Mouse (Mus musculus): ENCODE measurements around the gene Cep295nl.
"Not testable (repeated sequence)": the region's sequence is repeated elsewhere in the genome, so short reads cannot be mapped to it uniquely, and the experiment has no call there.

The Cep295nl gene

GRCm38 (mm10) chr11:118321971-118322370, 20.3 kb downstream of the Cep295nl start:
- no peak for DNase-seq (ENCODE audit: low spot score in 2 of 2)

GRCm38 (mm10) chr11:118321500-118321899, 20.8 kb downstream of the Cep295nl start:
- DNase-seq (ENCODE audit: low spot score in 2 of 2): no peak

GRCm38 (mm10) chr11:118318678-118319077, 23.6 kb downstream of the Cep295nl start:
- peak in 1 of 2 experiments; percentile 50 for DNase-seq (ENCODE audit: low spot score in 2 of 2)

- no peak for DNase-seq (ENCODE audit: low spot score in 2 of 2)
Measured at GRCm38 (mm10) chr11:118317129-118317528, 25.2 kb downstream of the Cep295nl start.

GRCm38 (mm10) chr11:118316231-118316806, 26.0 kb downstream of the Cep295nl start:
- DNase-seq (ENCODE audit: low spot score in 2 of 2): no peak

- no peak for DNase-seq (ENCODE audit: low spot score in 2 of 2)
Measured at GRCm38 (mm10) chr11:118312132-118312723, 30.1 kb downstream of the Cep295nl start.

GRCm38 (mm10) chr11:118307962-118308361, 34.3 kb downstream of the Cep295nl start:
- DNase-seq (ENCODE audit: low spot score in 2 of 2): not testable (repeated sequence)

- DNase-seq (ENCODE audit: low spot score in 2 of 2): not testable (repeated sequence)
Measured at GRCm38 (mm10) chr11:118303959-118304358, 38.3 kb downstream of the Cep295nl start.

GRCm38 (mm10) chr11:118298810-118299209, 43.5 kb downstream of the Cep295nl start:
- no peak for DNase-seq (ENCODE audit: low spot score in 2 of 2)

GRCm38 (mm10) chr11:118297967-118298366, 44.3 kb downstream of the Cep295nl start:
- no peak for DNase-seq (ENCODE audit: low spot score in 2 of 2)

- no peak for DNase-seq (ENCODE audit: low spot score in 2 of 2)
Measured at GRCm38 (mm10) chr11:118295026-118295425, 47.3 kb downstream of the Cep295nl start.

- no peak for DNase-seq (ENCODE audit: low spot score in 2 of 2)
Measured at GRCm38 (mm10) chr11:118292671-118293070, 49.6 kb downstream of the Cep295nl start.

- DNase-seq (ENCODE audit: low spot score in 2 of 2): peak; percentile 93 to 97
Measured at GRCm38 (mm10) chr11:118289999-118290889, 52.1 kb downstream of the Cep295nl start, which contains the start of gene Usp36. TSS of gene Usp36 (minus strand) at chr11:118290244.

- no peak for DNase-seq (ENCODE audit: low spot score in 2 of 2)
Measured at GRCm38 (mm10) chr11:118289562-118289961, 52.7 kb downstream of the Cep295nl start.

GRCm38 (mm10) chr11:118289037-118289511, 53.2 kb downstream of the Cep295nl start:
- DNase-seq (ENCODE audit: low spot score in 2 of 2): no peak

GRCm38 (mm10) chr11:118287573-118287972, 54.7 kb downstream of the Cep295nl start:
- DNase-seq (ENCODE audit: low spot score in 2 of 2): no peak

GRCm38 (mm10) chr11:118286434-118286833, 55.9 kb downstream of the Cep295nl start:
- DNase-seq (ENCODE audit: low spot score in 2 of 2): no peak

- no peak for DNase-seq (ENCODE audit: low spot score in 2 of 2)
Measured at GRCm38 (mm10) chr11:118285791-118286190, 56.5 kb downstream of the Cep295nl start.
